Mouse (Mus musculus) liver, embryonic 15.5 days (tissue): ENCODE results near the gene Dnm1. TPM values are rescaled to one million over a fixed set of nuclear protein-coding genes. Genes with fewer than 3 reads are reported as not detected.

Experiments used
- ATAC-seq: fragments of 200-750 bp; cut with Nextera tagmentation; 2 replicates; pipeline ENCODE4 v1.8.0; 2017; ENCODE audit warnings: moderate number of reproducible peaks, mild to moderate bottlenecking, moderate library complexity; ENCODE audit not compliant: insufficient read depth
- H3K27ac ChIP-seq: fragments of 300-500 bp; sonication (generic); replicated peaks from 2 replicates; pipeline ENCODE4 v1.5.1; 2015; ENCODE audit warnings: mild to moderate bottlenecking, inconsistent platforms
- H3K27me3 ChIP-seq: fragments of 300-500 bp; sonication (generic); 2 replicates; pipeline ENCODE4 v1.6.1; 2015; ENCODE audit warnings: mild to moderate bottlenecking, inconsistent platforms
- H3K36me3 ChIP-seq: fragments of 300-500 bp; sonication (generic); replicated peaks from 2 replicates; pipeline ENCODE4 v1.6.1; 2015; ENCODE audit warnings: moderate library complexity, mild to moderate bottlenecking, inconsistent platforms
- H3K4me1 ChIP-seq: fragments of 300-500 bp; sonication (generic); replicated peaks from 2 replicates; pipeline ENCODE4 v1.6.1; 2015; ENCODE audit warnings: inconsistent platforms
- H3K4me2 ChIP-seq: fragments of 300-500 bp; sonication (generic); 2 replicates; pipeline ENCODE4 v1.6.1; 2015; ENCODE audit warnings: moderate library complexity, mild to moderate bottlenecking, inconsistent platforms
- H3K4me3 ChIP-seq: fragments of 300-500 bp; sonication (generic); replicated peaks from 2 replicates; pipeline ENCODE4 v1.5.1; 2015; ENCODE audit warnings: mild to moderate bottlenecking, inconsistent platforms
- H3K9ac ChIP-seq: fragments of 300-500 bp; sonication (generic); 2 replicates; pipeline ENCODE4 v1.6.1; 2015; ENCODE audit warnings: moderate library complexity, mild to moderate bottlenecking, inconsistent platforms
- H3K9me3 ChIP-seq: fragments of 300-500 bp; sonication (generic); replicated peaks from 2 replicates; pipeline ENCODE4 v1.6.1; 2016; ENCODE audit warnings: inconsistent platforms
- WGBS: fragments of 180-500 bp; shearing (Covaris S2); methylation state at CpG from one replicate; pipeline ENCODE4 v1.1.7; 2015; ENCODE audit warnings: mixed read lengths; ENCODE audit not compliant: insufficient replicate concordance; 5-methylcytosine and 5-hydroxymethylcytosine counted together
- polyA plus RNA-seq: library from polyadenylated mRNA; unstranded; fragments of >200 nt; fragmentation: Nextera tagmentation; extraction: Ambion mirVana; gene quantifications from 2 replicates; pipeline ENCODE4 v1.2.1, GENCODE M21; 2015

Gene Dnm1
- polyA plus RNA-seq, 1 experiment from 2014 or later, result 0.50 TPM

DNA sequence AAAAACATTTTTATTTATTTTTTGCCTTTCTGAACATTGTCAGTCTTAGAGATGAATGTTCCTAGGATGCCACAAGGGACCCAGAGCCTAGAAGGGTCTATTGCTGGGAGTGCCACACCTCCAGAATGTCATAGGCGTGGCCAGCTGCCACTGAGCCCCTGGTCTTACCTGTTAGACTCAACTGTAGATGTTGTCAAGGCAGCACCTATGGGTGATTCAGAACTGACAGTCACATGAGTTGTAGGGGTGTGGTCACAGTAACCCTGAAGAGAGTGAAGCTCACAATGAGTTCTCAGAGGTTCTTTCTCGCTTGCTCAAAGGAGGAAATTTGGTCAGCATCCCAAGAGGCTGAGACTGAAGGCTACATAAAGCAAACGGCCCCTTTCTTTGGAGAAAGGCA lies 57.9 kb downstream of the Dnm1 start:
- H3K9me3 ChIP-seq, result no peaks in the 10 kb centered on the region
- H3K4me2 ChIP-seq, result no peak overlapping the region
- H3K27ac ChIP-seq, result no peak overlapping the region
- peaks cover 52% of the 10 kb centered on the region for H3K36me3 ChIP-seq
- no peak overlapping the region for H3K9ac ChIP-seq
- ATAC-seq, result no peak
- no peak overlapping the region for H3K4me3 ChIP-seq
- H3K4me1 ChIP-seq, result peaks cover 9% of the 10 kb centered on the region; the same call in 1 of the 2 replicates
- 69% methylated on average over 3 of the region's 3 CpGs for WGBS
- no peaks in the 10 kb centered on the region for H3K27me3 ChIP-seq

DNA sequence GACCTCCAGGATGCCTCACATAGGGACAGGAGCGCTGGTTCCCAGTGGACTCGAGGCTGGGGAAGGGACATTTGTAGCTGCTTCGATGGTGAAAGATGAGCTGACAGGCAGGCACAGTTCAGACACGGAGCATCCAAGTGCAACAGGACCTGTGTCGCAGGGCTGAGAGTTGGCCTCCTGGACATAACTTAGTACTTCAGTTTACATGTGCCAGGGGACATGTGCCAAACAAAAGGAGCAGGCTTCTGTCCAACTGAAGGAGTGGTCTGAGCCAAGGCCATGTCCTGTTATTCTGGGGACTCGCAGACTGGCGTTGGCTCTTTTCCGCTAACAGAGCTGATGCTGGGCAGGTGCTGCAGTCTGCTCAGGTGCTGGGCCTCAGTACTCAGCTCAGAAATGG lies 58.8 kb downstream of the Dnm1 start:
- no peak overlapping the region for H3K9ac ChIP-seq
- no peaks in the 10 kb centered on the region for H3K27me3 ChIP-seq
- H3K4me3 ChIP-seq, result no peak overlapping the region
- no peak overlapping the region for H3K27ac ChIP-seq
- no peak for ATAC-seq
- 82% methylated on average over 8 of the region's 8 CpGs for WGBS
- peaks cover 43% of the 10 kb centered on the region for H3K36me3 ChIP-seq
- H3K4me1 ChIP-seq, result peaks cover 15% of the 10 kb centered on the region
- no peaks in the 10 kb centered on the region for H3K9me3 ChIP-seq
- H3K4me2 ChIP-seq, result no peak overlapping the region

DNA sequence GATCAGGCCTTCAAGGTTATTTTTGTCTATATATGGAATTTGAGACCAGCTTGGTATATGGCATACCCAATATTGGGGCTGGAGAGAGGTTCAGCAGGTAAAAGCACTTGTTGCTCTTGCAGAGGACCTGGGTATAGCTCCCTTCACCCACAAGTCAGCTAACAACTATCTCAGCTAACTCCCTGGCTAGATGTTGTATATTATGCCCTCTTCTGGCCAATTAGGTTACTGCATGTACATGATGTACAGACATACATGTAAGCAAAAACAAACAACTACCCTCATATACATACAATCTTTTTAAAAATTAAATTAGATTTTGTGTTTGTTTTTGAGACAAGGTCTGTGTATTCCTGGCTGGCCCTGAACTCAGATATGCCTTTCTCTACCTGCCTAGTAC lies 63.6 kb downstream of the Dnm1 start:
- Histone ChIP-seq H3K9me3 (no peaks in the 10 kb centered on the region), H3K4me2 (peak overlapping the region; percentile 86), H3K4me3 (peak overlapping the region; percentile 90), H3K36me3 (peaks cover 22% of the 10 kb centered on the region), H3K27me3 (no peaks in the 10 kb centered on the region), H3K9ac (0 out of 2 replicates have a peak overlapping the region, but pooled peaks have one; percentile 90), H3K4me1 (peaks cover 37% of the 10 kb centered on the region), H3K27ac (peak overlapping the region; percentile 84)
- no peak for ATAC-seq

DNA sequence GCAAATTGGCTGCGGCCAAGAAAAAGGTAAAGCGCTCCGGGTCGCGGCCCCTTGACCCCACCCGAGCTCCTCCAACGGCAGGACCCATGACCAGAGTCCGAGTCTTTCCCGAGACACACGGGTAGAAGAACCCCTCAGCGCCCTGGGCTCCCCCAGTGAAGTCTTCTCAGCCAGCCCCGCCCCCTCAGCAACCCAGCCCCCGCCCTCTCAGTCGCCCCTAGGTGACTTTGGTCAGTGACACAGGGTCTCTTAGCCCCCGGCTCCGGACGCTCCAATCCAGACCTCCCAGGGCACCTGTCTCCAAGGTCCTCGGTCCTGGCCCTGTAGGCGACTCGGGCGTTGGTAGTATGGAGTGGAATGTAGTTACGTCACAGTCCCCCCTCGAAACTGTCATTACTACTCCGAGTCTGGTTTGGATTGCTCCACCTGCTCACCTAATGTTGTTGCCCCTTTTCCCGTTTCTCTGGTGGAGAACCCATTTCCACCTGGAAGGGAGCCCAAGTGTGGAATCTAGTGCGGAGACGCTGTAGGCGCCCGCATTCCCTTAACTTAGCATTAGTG lies 64.7 kb downstream of the Dnm1 start:
- no peaks in the 10 kb centered on the region for H3K27me3 ChIP-seq
- WGBS, result 2% methylated on average over 29 of the region's 29 CpGs
- peak overlapping the region; percentile 90 for H3K9ac ChIP-seq
- peak overlapping the region; percentile 90 for H3K4me3 ChIP-seq
- H3K4me2 ChIP-seq, result peak overlapping the region; percentile 86
- H3K9me3 ChIP-seq, result no peaks in the 10 kb centered on the region
- H3K36me3 ChIP-seq, result peaks cover 17% of the 10 kb centered on the region
- peak overlapping the region; percentile 84 for H3K27ac ChIP-seq
- peak; percentile 54 for ATAC-seq
- peaks cover 37% of the 10 kb centered on the region for H3K4me1 ChIP-seq

DNA sequence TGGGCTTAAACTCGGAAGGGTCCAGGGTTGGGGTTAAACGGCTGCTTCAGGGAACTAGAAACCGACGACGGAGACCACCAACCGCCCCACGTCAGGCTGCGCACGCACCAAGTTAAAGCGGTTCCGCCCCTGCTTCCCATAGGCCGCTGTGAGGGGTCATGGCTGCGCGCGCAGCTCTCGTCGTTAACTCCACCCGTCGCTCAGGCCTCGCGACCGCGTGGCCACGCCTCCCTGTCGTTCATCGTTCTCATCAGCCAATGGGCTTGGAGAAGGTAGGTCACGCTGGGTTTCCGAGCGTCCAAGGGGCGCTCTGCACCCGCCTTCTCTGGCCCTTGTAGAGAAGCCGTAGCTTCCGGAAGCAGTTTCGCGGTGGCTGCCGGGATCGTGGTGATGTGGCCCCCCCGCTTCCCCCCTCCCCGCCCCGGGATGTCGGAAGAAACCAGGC lies 65.2 kb downstream of the Dnm1 start, which contains the start of gene Swi5:
Swi5 (minus strand) TSS at position 153 of the 445 bp plus-strand sequence.
- Histone ChIP-seq H3K27ac (peak within 1 kb of the TSS; percentile 84), H3K36me3 (peaks cover 18% of the 10 kb centered on the region; the same call in 1 of the 2 replicates), H3K4me2 (peak within 1 kb of the TSS; percentile 89), H3K4me1 (peaks cover 37% of the 10 kb centered on the region), H3K27me3 (no peaks in the 10 kb centered on the region), H3K4me3 (peak within 1 kb of the TSS; percentile 90), H3K9me3 (no peaks in the 10 kb centered on the region), H3K9ac (peak within 1 kb of the TSS; percentile 90)
- peak; percentile 97 for ATAC-seq
- WGBS, result under 1% methylated on average over 41 of the region's 41 CpGs

DNA sequence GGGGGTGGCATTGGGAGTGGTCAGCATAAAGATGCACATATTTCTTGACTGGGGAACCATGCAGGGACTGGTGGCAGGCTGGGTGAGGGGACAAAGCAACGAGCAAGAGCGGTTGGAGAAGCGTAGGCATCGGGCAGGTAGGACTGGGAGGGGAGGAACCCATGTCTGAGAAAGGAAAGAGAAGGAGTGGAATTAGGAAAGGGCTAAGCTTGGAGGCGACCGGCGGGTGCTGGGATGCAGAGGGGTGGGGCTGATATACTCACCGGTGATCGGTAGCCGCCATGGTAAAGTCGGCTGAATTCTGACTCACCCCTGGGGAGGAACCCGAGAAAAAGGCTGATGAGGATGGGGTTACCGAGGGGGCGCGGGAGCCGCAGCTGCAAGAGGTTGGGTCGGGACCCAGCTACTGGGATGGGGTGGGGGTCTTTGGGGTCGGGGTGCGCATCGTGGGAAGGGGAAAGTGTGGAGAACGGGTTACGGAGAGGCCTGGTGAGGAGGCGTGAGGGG lies 65.8 kb downstream of the Dnm1 start, which contains the start of gene Golga2:
Golga2 (plus strand) TSS at position 51 of the 507 bp plus-strand sequence.
- Histone ChIP-seq H3K9ac (peak within 1 kb of the TSS; percentile 90), H3K36me3 (peaks cover 20% of the 10 kb centered on the region; the same call in 1 of the 2 replicates), H3K27me3 (no peaks in the 10 kb centered on the region), H3K4me1 (peaks cover 43% of the 10 kb centered on the region), H3K4me2 (peak within 1 kb of the TSS; percentile 89), H3K4me3 (peak within 1 kb of the TSS; percentile 90), H3K27ac (peak within 1 kb of the TSS; percentile 84), H3K9me3 (no peaks in the 10 kb centered on the region)
- under 1% methylated on average over 23 of the region's 23 CpGs for WGBS
- ATAC-seq, result 0 out of 2 replicates have a peak, but pooled peaks have one; percentile 4

DNA sequence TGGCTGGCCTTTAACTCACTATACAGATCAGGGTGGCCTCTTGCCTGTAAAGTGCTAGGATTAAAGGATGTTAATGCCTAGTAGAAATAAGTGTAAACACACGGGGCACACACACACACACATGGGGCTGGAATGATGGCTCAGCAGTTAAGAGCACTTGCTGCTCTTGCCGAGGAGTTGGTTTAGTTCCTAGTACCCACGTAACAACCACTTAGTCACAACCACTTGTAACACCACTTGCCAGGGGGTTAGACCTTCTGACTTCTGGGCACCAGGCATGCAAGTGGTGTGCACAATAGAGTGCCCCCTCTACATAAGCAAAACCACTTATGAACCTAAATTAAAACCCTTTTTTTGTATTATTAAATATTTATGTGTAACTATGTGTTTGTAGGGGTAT lies 69.2 kb downstream of the Dnm1 start:
- H3K4me1 ChIP-seq, result peaks cover 25% of the 10 kb centered on the region
- no peaks in the 10 kb centered on the region for H3K27me3 ChIP-seq
- no peak overlapping the region for H3K4me3 ChIP-seq
- H3K27ac ChIP-seq, result no peak overlapping the region
- 63% methylated on average over 3 of the region's 3 CpGs for WGBS
- peaks cover 49% of the 10 kb centered on the region for H3K36me3 ChIP-seq
- H3K9me3 ChIP-seq, result no peaks in the 10 kb centered on the region
- H3K4me2 ChIP-seq, result no peak overlapping the region
- no peak overlapping the region for H3K9ac ChIP-seq
- no peak for ATAC-seq

DNA sequence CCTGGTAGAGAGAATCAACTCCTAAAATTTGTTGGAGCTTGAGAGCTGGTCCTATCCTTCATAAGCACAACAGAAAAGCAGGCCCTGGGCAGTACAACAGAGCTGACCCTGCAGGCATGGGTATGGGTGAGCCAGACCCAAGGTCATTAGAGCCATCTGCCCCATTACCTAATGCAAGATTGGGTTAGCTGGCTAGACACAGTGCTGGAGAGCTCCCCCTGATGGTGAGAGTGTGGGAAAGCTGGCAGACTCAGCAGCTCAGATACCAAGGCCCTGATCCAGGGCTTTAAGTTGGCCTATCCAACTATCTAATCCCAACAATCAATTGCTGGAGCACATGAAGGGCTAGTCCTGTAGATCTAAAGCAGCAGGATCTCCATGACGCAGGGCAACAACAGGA lies 70.4 kb downstream of the Dnm1 start:
- no peak overlapping the region for H3K4me2 ChIP-seq

DNA sequence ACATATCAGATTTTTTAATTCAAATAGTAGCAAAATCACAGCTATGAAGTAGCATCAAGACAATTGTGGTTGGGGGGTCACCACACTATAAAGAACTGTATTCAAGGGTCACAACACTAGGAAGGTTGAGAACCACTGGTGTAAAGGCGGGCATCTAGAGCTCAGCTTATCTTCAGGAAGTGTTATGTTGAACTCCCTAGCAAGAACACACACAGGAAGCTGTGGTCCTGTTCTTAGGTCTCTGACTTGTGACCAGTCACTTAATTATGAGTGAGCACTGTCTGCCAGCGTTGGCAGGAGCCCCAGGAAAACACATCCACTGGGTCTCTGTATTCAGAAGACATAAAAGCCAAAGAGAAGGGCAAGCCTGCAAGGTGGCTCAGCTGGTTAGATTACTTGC lies 70.8 kb downstream of the Dnm1 start:
- Histone ChIP-seq H3K27ac (no peak overlapping the region), H3K36me3 (peaks cover 66% of the 10 kb centered on the region)
- ATAC-seq, result no peak

More for the DNA sequence above, 70.4 kb downstream of the Dnm1 start:
- no peaks in the 10 kb centered on the region for H3K27me3 ChIP-seq
- peaks cover 20% of the 10 kb centered on the region for H3K4me1 ChIP-seq
- no peak overlapping the region for H3K27ac ChIP-seq
- H3K9me3 ChIP-seq, result no peaks in the 10 kb centered on the region
- peaks cover 61% of the 10 kb centered on the region for H3K36me3 ChIP-seq
- no peak overlapping the region for H3K9ac ChIP-seq
- ATAC-seq, result no peak
- H3K4me3 ChIP-seq, result no peak overlapping the region
- WGBS, result 73% methylated on average over 1 of the region's 1 CpGs

DNA sequence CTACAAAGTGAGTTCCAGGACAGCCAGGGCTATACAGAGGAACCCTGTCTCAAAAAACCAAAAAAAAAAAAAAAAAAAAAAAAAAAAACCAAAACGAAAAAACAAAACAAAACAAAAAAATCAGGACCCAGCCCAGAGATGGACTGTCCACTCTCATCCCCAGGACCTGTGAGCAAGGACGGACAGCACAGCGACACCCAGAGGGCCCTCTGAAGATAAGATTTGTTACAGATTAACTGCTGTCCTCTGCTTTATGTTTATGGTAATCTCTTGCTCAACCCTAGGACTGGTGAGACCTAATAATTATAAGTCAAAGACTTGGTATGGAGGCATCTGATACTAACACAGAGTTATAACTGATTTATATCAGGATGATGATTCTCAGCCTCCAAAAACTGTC lies 77.3 kb downstream of the Dnm1 start:
- Histone ChIP-seq H3K27ac (no peak overlapping the region), H3K4me2 (no peak overlapping the region), H3K9ac (no peak overlapping the region), H3K27me3 (no peaks in the 10 kb centered on the region), H3K4me1 (no peaks in the 10 kb centered on the region), H3K9me3 (no peaks in the 10 kb centered on the region), H3K4me3 (no peak overlapping the region), H3K36me3 (peaks cover 35% of the 10 kb centered on the region)
- no peak for ATAC-seq
- 50% methylated on average over 3 of the region's 3 CpGs for WGBS

More for the DNA sequence above, 70.8 kb downstream of the Dnm1 start:
- Histone ChIP-seq H3K4me3 (no peak overlapping the region), H3K4me1 (peaks cover 19% of the 10 kb centered on the region), H3K9ac (no peak overlapping the region), H3K9me3 (no peaks in the 10 kb centered on the region), H3K4me2 (no peak overlapping the region), H3K27me3 (no peaks in the 10 kb centered on the region)
- WGBS, result 29% methylated on average over 2 of the region's 2 CpGs

DNA sequence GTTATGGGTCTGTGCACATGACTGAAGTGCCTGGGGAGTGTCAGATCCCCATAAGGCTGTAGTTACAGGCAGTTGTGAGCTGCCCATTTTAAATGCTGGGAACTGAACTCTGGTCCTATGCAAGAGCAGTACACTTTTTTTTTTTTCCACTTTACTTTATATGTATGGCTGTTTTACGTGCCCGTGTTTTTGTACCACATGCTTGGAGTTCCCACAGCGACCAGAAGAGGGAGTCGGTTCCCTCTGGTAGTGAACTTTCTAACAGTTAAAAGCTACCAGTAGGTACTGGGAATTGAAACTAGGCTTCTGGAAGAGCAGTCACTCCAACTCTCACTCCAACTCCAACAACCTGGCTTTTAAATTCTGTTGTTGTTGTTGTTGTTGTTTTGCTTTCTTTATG lies 92.5 kb downstream of the Dnm1 start:
- peaks cover 24% of the 10 kb centered on the region for H3K36me3 ChIP-seq
- H3K4me2 ChIP-seq, result peak overlapping the region; percentile 85
- H3K4me3 ChIP-seq, result peak overlapping the region; percentile 87
- H3K27ac ChIP-seq, result peak overlapping the region; percentile 78
- WGBS, result 10% methylated on average over 4 of the region's 4 CpGs
- H3K27me3 ChIP-seq, result no peaks in the 10 kb centered on the region
- H3K9ac ChIP-seq, result no peak overlapping the region
- peaks cover 19% of the 10 kb centered on the region for H3K4me1 ChIP-seq
- no peaks in the 10 kb centered on the region for H3K9me3 ChIP-seq
- ATAC-seq, result no peak
